Mouse (Mus musculus): Measurements from ENCODE around the gene Fndc10. TPM values are rescaled to one million over a fixed set of nuclear protein-coding genes. Genes with fewer than 3 reads are reported as not detected.

Gene Fndc10
- polyA plus RNA-seq, 1 experiment: 9.0 TPM

DNA sequence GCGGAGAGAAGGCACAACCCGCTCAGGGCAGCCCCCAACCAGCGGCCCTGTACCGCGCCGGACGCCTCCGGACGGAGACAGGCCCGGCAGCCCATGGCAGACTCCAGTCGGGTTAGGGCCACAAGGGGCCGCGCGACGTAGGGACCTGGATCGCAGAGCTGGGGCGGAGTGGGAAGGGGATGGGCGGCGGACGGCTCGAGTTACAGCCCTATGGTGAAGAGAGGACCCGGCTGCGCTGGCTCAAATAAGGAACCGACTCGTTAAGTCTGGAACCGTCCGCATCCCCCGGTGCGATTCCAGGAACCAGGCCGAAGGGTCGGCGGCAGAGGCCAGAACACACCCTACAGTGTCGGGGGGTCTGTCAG, 41.1 kb upstream of the Fndc10 start, which contains the start of gene Mmp23:
Mmp23 (minus strand) TSS at position 299 of the 365 bp plus-strand sequence.
- no peak within 1 kb of the TSS for H3K4me3 ChIP-seq (ENCODE audit: insufficient read depth, poor library complexity, severe bottlenecking)
- H3ac ChIP-seq (ENCODE audit: control insufficient read depth, insufficient read length, low read depth): peak within 1 kb of the TSS; percentile 50
- H3K79me3 ChIP-seq (ENCODE audit: low read depth): no peaks in the 10 kb centered on the region
- H3K79me2 ChIP-seq (ENCODE audit: control insufficient read depth, insufficient read depth): no peaks in the 10 kb centered on the region
- peaks cover 37% of the 10 kb centered on the region for H3K36me3 ChIP-seq (ENCODE audit: control insufficient read depth, insufficient read depth)
- TF ChIP-seq MAX (IDR thresholded peaks at IDR 0.05) (no peak), CEBPB (IDR thresholded peaks at IDR 0.05; ENCODE audit: low read depth) (no peak), USF1 (IDR thresholded peaks at IDR 0.05; ENCODE audit: low read depth) (no peak), FOSL1 (IDR thresholded peaks at IDR 0.05; ENCODE audit: insufficient read depth, low read length, poor library complexity, severe bottlenecking) (no peak), MYOD1 (IDR thresholded peaks at IDR 0.05; ENCODE audit: control insufficient read depth, insufficient read length, low read depth) (no peak), CTCF (IDR thresholded peaks at IDR 0.05; ENCODE audit: control insufficient read depth, insufficient read depth, insufficient read length) (no peak), MYOG (IDR thresholded peaks at IDR 0.05; ENCODE audit: control insufficient read depth, extremely low read depth, insufficient read length) (no peak)
- no peaks in the 10 kb centered on the region for H3K27me3 ChIP-seq (ENCODE audit: control insufficient read depth, insufficient read depth, insufficient read length)

DNA sequence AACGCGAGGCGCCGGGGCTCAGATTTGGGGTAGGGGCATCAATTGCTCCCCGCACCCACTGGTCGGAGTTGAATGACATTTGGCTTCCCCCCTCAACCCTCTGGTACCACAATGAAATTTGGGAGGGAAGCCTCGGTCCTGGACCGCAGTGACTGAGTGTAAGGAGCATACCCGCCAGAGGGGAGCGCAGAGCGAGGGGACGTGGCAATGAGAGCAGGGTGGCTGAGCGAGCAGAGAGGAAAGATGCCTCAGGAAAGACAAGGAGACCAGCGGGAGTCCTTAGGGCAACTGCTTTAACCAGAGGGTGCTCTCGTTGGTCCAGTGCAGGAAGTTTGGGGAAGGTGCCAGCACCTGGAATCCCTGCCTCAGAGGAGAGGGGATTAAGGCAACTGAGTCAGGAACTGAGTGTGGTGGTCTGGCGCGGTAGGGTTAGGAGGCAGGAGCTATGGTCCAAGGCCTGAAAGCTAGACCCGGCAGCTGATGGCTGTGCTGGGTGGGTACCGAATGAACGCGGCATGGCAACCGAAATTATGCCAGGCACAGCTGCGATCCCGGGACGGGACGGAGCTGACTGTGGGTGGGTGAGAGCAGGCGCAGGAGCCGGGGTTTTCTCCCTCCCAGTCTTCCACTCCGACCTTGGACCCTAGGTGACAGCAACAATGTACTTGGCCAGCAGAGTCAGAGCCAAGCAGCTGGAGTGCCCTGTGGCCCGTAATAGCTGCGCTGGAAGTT, 40.5 kb upstream of the Fndc10 start:
- Histone ChIP-seq H3K27me3 (ENCODE audit: control insufficient read depth, insufficient read depth, insufficient read length) (no peaks in the 10 kb centered on the region), H3K36me3 (ENCODE audit: control insufficient read depth, insufficient read depth) (peaks cover 31% of the 10 kb centered on the region), H3K79me3 (ENCODE audit: low read depth) (no peaks in the 10 kb centered on the region), H3K79me2 (ENCODE audit: control insufficient read depth, insufficient read depth) (no peaks in the 10 kb centered on the region), H3K4me3 (ENCODE audit: insufficient read depth, poor library complexity, severe bottlenecking) (no peak overlapping the region), H3ac (ENCODE audit: control insufficient read depth, insufficient read length, low read depth) (peak overlapping the region; percentile 50)
- TF ChIP-seq USF1 (IDR thresholded peaks at IDR 0.05; ENCODE audit: low read depth): no peak
- TF ChIP-seq CEBPB (IDR thresholded peaks at IDR 0.05; ENCODE audit: low read depth): no peak
- TF ChIP-seq MYOD1 (IDR thresholded peaks at IDR 0.05; ENCODE audit: control insufficient read depth, insufficient read length, low read depth): no peak
- no peak for TF ChIP-seq MYOG (IDR thresholded peaks at IDR 0.05; ENCODE audit: control insufficient read depth, extremely low read depth, insufficient read length)
- no peak for TF ChIP-seq CTCF (IDR thresholded peaks at IDR 0.05; ENCODE audit: control insufficient read depth, insufficient read depth, insufficient read length)
- TF ChIP-seq FOSL1 (IDR thresholded peaks at IDR 0.05; ENCODE audit: insufficient read depth, low read length, poor library complexity, severe bottlenecking): no peak
- no peak for TF ChIP-seq MAX (IDR thresholded peaks at IDR 0.05)

DNA sequence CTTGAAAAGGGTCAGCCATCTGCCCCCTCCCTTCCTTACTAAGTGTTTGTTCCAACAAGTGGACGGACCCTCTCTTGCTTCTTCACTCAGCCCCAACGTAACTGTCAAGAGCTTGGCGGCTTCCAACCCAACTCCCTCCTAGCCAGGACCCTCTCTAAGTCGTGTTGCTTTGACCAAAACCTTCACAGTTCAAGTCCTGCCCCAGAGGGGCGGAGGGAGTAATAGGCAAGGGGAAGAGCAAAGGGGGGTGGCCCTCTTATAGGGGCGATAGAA, 40.0 kb upstream of the Fndc10 start:
- Histone ChIP-seq H3ac (ENCODE audit: control insufficient read depth, insufficient read length, low read depth) (peak overlapping the region; percentile 50), H3K4me3 (ENCODE audit: insufficient read depth, poor library complexity, severe bottlenecking) (no peak overlapping the region), H3K79me3 (ENCODE audit: low read depth) (no peaks in the 10 kb centered on the region), H3K79me2 (ENCODE audit: control insufficient read depth, insufficient read depth) (no peaks in the 10 kb centered on the region), H3K36me3 (ENCODE audit: control insufficient read depth, insufficient read depth) (peaks cover 26% of the 10 kb centered on the region), H3K27me3 (ENCODE audit: control insufficient read depth, insufficient read depth, insufficient read length) (no peaks in the 10 kb centered on the region)
- TF ChIP-seq USF1 (IDR thresholded peaks at IDR 0.05; ENCODE audit: low read depth) (no peak), CEBPB (IDR thresholded peaks at IDR 0.05; ENCODE audit: low read depth) (no peak), MYOG (IDR thresholded peaks at IDR 0.05; ENCODE audit: control insufficient read depth, extremely low read depth, insufficient read length) (no peak), CTCF (IDR thresholded peaks at IDR 0.05; ENCODE audit: control insufficient read depth, insufficient read depth, insufficient read length) (no peak), MAX (IDR thresholded peaks at IDR 0.05) (no peak), MYOD1 (IDR thresholded peaks at IDR 0.05; ENCODE audit: control insufficient read depth, insufficient read length, low read depth) (no peak), FOSL1 (IDR thresholded peaks at IDR 0.05; ENCODE audit: insufficient read depth, low read length, poor library complexity, severe bottlenecking) (no peak)

DNA sequence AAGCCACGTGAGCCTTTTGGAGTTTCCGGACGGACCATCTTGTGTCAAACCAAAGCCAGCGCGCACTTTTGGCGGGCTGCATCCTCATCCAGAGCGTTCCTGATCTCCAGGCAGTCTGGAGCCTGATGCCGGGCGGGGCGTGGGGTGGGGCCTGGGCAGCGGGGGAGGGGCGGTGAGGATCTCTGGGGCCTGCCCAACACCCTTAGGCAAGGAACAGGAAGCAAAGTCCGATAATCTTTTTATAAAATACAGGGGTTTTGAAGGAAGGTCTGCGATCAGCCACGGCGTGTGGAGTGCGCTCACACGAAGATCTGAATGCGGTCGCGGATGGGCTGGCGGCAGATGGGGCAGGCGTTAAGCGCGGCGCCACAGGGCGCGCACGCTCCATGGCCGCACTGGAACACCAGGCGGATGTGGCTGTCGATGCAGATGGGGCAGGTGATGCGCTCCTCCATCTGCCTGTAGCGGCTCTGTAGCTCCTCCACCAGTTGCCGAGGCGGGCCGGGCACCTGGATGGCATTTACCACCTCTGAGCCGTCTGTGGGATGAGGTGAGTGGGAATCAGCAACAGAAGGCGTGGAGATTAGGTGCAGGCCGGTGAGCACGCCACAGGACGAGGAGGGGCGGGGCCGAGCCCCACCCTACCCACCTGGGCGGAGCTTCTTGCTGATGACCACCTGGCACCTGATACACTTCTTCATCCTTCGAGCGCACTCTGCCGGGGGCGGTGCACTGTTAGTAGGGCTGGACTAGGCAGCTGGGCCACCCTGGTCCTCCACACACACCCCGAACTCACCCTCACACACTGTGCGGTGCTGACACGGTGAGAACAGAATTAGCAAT, 39.5 kb upstream of the Fndc10 start:
- H3K36me3 ChIP-seq (ENCODE audit: control insufficient read depth, insufficient read depth): peaks cover 21% of the 10 kb centered on the region
- H3ac ChIP-seq (ENCODE audit: control insufficient read depth, insufficient read length, low read depth): peak overlapping the region; percentile 36
- H3K79me2 ChIP-seq (ENCODE audit: control insufficient read depth, insufficient read depth): no peaks in the 10 kb centered on the region
- H3K27me3 ChIP-seq (ENCODE audit: control insufficient read depth, insufficient read depth, insufficient read length): no peaks in the 10 kb centered on the region
- TF ChIP-seq MAX (IDR thresholded peaks at IDR 0.05): peak; percentile 43
- no peak for TF ChIP-seq CEBPB (IDR thresholded peaks at IDR 0.05; ENCODE audit: low read depth)
- H3K79me3 ChIP-seq (ENCODE audit: low read depth): no peaks in the 10 kb centered on the region
- peak overlapping the region; percentile 25 for H3K4me3 ChIP-seq (ENCODE audit: insufficient read depth, poor library complexity, severe bottlenecking)

DNA sequence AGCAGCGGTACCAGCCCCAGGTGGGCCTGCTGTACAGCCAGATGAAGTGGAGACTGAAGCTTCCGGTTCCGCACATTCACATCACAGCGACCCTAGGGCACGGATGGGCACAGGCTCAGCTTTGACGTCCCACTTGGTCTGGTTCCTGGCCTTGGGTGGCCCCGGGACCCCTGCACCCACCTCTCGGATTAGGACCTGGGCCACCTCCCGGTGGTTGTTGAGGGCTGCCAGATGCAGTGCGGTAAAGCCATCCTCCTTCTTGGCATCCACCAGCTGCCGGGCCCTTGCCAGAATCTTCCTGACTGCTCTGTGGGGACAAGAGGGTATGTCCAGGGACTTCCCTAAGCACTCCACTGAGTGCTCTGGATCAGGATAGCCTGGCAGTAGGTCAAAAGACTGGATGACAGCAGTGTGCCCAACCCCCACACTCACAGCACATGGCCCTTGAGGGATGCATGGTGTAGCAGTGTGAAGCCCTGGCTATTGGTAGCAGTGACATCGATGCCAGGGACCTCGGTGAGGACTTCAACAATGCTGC, 37.9 kb upstream of the Fndc10 start:
- Histone ChIP-seq H3K36me3 (ENCODE audit: control insufficient read depth, insufficient read depth) (peaks cover 5% of the 10 kb centered on the region), H3K79me3 (ENCODE audit: low read depth) (no peaks in the 10 kb centered on the region), H3K27me3 (ENCODE audit: control insufficient read depth, insufficient read depth, insufficient read length) (no peaks in the 10 kb centered on the region), H3ac (ENCODE audit: control insufficient read depth, insufficient read length, low read depth) (no peak overlapping the region), H3K79me2 (ENCODE audit: control insufficient read depth, insufficient read depth) (no peaks in the 10 kb centered on the region), H3K4me3 (ENCODE audit: insufficient read depth, poor library complexity, severe bottlenecking) (no peak overlapping the region)
- TF ChIP-seq MYOG (IDR thresholded peaks at IDR 0.05; ENCODE audit: control insufficient read depth, extremely low read depth, insufficient read length): no peak
- no peak for TF ChIP-seq CEBPB (IDR thresholded peaks at IDR 0.05; ENCODE audit: low read depth)
- no peak for TF ChIP-seq CTCF (IDR thresholded peaks at IDR 0.05; ENCODE audit: control insufficient read depth, insufficient read depth, insufficient read length)
- no peak for TF ChIP-seq USF1 (IDR thresholded peaks at IDR 0.05; ENCODE audit: low read depth)
- no peak for TF ChIP-seq FOSL1 (IDR thresholded peaks at IDR 0.05; ENCODE audit: insufficient read depth, low read length, poor library complexity, severe bottlenecking)
- no peak for TF ChIP-seq MYOD1 (IDR thresholded peaks at IDR 0.05; ENCODE audit: control insufficient read depth, insufficient read length, low read depth)
- no peak for TF ChIP-seq MAX (IDR thresholded peaks at IDR 0.05)
